Mouse (Mus musculus) G1E (cell line): ENCODE measurements around the gene Tbc1d23. TPM values are rescaled to one million over a fixed set of nuclear protein-coding genes. Genes with fewer than 3 reads are reported as not detected.
"Not testable (repeated sequence)": the region's sequence is repeated elsewhere in the genome, so short reads cannot be mapped to it uniquely, and the experiment has no call there.

Experiments used
- ATAC-seq: 2 replicates; pipeline ENCODE4 v1.8.0; 2016; ENCODE audit warnings: mild to moderate bottlenecking; ENCODE audit not compliant: insufficient number of reproducible peaks, poor library complexity, low FRiP score, severe bottlenecking; ENCODE audit errors: extremely low read depth
- DNase-seq: peaks from one replicate; pipeline ENCODE4 v3.0.0; 2012; ENCODE audit warnings: low spot score
- H3K27me3 ChIP-seq: 2 replicates; pipeline ENCODE4 v1.6.1; 2012; ENCODE audit warnings: mild to moderate bottlenecking, low read length, inconsistent platforms; ENCODE audit not compliant: insufficient read depth
- H3K36me3 ChIP-seq: replicated peaks from 2 replicates; pipeline ENCODE3; 2012; ENCODE audit warnings: mild to moderate bottlenecking, inconsistent platforms
- H3K4me1 ChIP-seq: 2 replicates; pipeline ENCODE4 v1.6.1; 2012; ENCODE audit warnings: low read depth, low read length, inconsistent platforms, mixed read lengths; ENCODE audit not compliant: insufficient read depth
- H3K4me3 ChIP-seq: 2 replicates; pipeline ENCODE4 v1.5.1; 2012; ENCODE audit warnings: low read depth, mild to moderate bottlenecking, inconsistent platforms, low read length, moderate library complexity, mixed read lengths
- H3K9me3 ChIP-seq: replicated peaks from 2 replicates; pipeline ENCODE4 v1.6.1; 2012; ENCODE audit warnings: inconsistent platforms
- CTCF ChIP-seq: IDR thresholded peaks from 2 replicates; pipeline ENCODE4 v1.5.1; 2012; ENCODE audit warnings: low read depth, low read length, inconsistent platforms, mixed read lengths
- GATA1 ChIP-seq: IDR thresholded peaks from 2 replicates; pipeline ENCODE4 v1.6.1; 2012; ENCODE audit warnings: borderline replicate concordance, low read length, inconsistent platforms, mixed read lengths
- GATA2 ChIP-seq: IDR thresholded peaks from 2 replicates; pipeline ENCODE4 v1.6.1; 2012; ENCODE audit warnings: low read depth, low read length, inconsistent platforms, borderline replicate concordance
- POLR2AphosphoS5 ChIP-seq: IDR thresholded peaks from 2 replicates; pipeline ENCODE4 v1.6.1; 2012; ENCODE audit warnings: low read depth, low read length, inconsistent platforms; ENCODE audit not compliant: insufficient replicate concordance
- TAL1 ChIP-seq: conservative IDR thresholded peaks from 2 replicates; pipeline ENCODE4 v1.6.1; 2012; ENCODE audit warnings: low read depth, low read length, inconsistent platforms, mixed read lengths
- polyA plus RNA-seq: library from polyadenylated mRNA; stranded (reverse); fragments of >175 nt; gene quantifications from 2 replicates; pipeline ENCODE4 v1.2.3, GENCODE M21; 2012
- total RNA-seq, 2 experiments: library from RNA; stranded (forward) in 1 of 2; stranded (reverse) in 1 of 2; fragments of 200-1000 nt in 1 of 2; fragments of >200 nt in 1 of 2; fragmentation: Nextera tagmentation in 1 of 2; gene quantifications; 2 replicates each; pipeline ENCODE4 v1.2.3; 2014 to 2017

Tbc1d23 gene
- total and polyA plus RNA-seq, 3 experiments: 0.68 to 60.5 (median 47.1) TPM

- H3K4me3 ChIP-seq: no peak overlapping the region
- TF ChIP-seq TAL1 (no peak), CTCF (no peak), GATA2 (no peak), GATA1 (no peak)
- H3K4me1 ChIP-seq: peaks cover 8% of the 10 kb centered on the region
- no peak for DNase-seq
- H3K27me3 ChIP-seq: peaks cover 13% of the 10 kb centered on the region
- no peaks in the 10 kb centered on the region for H3K36me3 ChIP-seq
- ATAC-seq: peak; percentile 57
- H3K9me3 ChIP-seq: no peaks in the 10 kb centered on the region
Observed at GRCm38 (mm10) chr16:57246596-57246995, 15.3 kb upstream of the Tbc1d23 start.

GRCm38 (mm10) chr16:57243858-57244248 lies 12.5 kb upstream of the Tbc1d23 start:
- H3K4me3 ChIP-seq: no peak overlapping the region
- peaks cover 12% of the 10 kb centered on the region for H3K27me3 ChIP-seq
- ATAC-seq: no peak

GRCm38 (mm10) chr16:57243205-57243857 lies 12.0 kb upstream of the Tbc1d23 start:
- no peak overlapping the region for H3K4me3 ChIP-seq

More at GRCm38 (mm10) chr16:57243858-57244248, 12.5 kb upstream of the Tbc1d23 start:
- peaks cover 8% of the 10 kb centered on the region for H3K4me1 ChIP-seq
- no peak for DNase-seq
- H3K36me3 ChIP-seq: no peaks in the 10 kb centered on the region
- no peak for TF ChIP-seq GATA2
- peak; percentile 42; the same call in 1 of the 2 replicates for TF ChIP-seq CTCF
- no peaks in the 10 kb centered on the region for H3K9me3 ChIP-seq

GRCm38 (mm10) chr16:57242857-57243204 lies 11.5 kb upstream of the Tbc1d23 start:
- Histone ChIP-seq H3K4me1 (peaks cover 8% of the 10 kb centered on the region), H3K27me3 (peaks cover 12% of the 10 kb centered on the region), H3K36me3 (no peaks in the 10 kb centered on the region), H3K4me3 (no peak overlapping the region), H3K9me3 (no peaks in the 10 kb centered on the region)
- ATAC-seq: no peak
- DNase-seq: no peak
- TF ChIP-seq CTCF (no peak), GATA1 (no peak), TAL1 (no peak), GATA2 (no peak), POLR2AphosphoS5 (no peak)

More at GRCm38 (mm10) chr16:57243205-57243857, 12.0 kb upstream of the Tbc1d23 start:
- no peak for TF ChIP-seq POLR2AphosphoS5
- TF ChIP-seq TAL1: no peak
- TF ChIP-seq GATA1: no peak
- no peak for TF ChIP-seq GATA2
- no peak for TF ChIP-seq CTCF
- no peak for DNase-seq
- ATAC-seq: no peak
- Histone ChIP-seq H3K27me3 (peaks cover 12% of the 10 kb centered on the region), H3K9me3 (no peaks in the 10 kb centered on the region), H3K4me1 (peaks cover 8% of the 10 kb centered on the region), H3K36me3 (no peaks in the 10 kb centered on the region)

- Histone ChIP-seq H3K27me3 (peaks cover 7% of the 10 kb centered on the region), H3K36me3 (no peaks in the 10 kb centered on the region), H3K4me1 (no peaks in the 10 kb centered on the region; the same call in 1 of the 2 replicates), H3K9me3 (no peaks in the 10 kb centered on the region), H3K4me3 (no peak overlapping the region)
- ATAC-seq (no peak), DNase-seq (no peak)
- TF ChIP-seq GATA2 (no peak), POLR2AphosphoS5 (no peak), CTCF (no peak), TAL1 (no peak), GATA1 (no peak)
Observed at GRCm38 (mm10) chr16:57235871-57236510, 4.7 kb upstream of the Tbc1d23 start.

GRCm38 (mm10) chr16:57231937-57232310 lies 620 bp upstream of the Tbc1d23 start:
- H3K4me1 ChIP-seq, H3K4me3 ChIP-seq, H3K27me3 ChIP-seq, ATAC-seq, DNase-seq, H3K9me3 ChIP-seq: not testable (repeated sequence)
- peaks cover 15% of the 10 kb centered on the region for H3K36me3 ChIP-seq

GRCm38 (mm10) chr16:57226444-57226843 lies 4.9 kb downstream of the Tbc1d23 start:
- no peak for DNase-seq
- no peak for TF ChIP-seq TAL1
- TF ChIP-seq POLR2AphosphoS5: no peak
- TF ChIP-seq CTCF: no peak
- TF ChIP-seq GATA1: no peak
- TF ChIP-seq GATA2: no peak

More at GRCm38 (mm10) chr16:57226444-57226843, 4.9 kb downstream of the Tbc1d23 start:
- Histone ChIP-seq H3K36me3 (peaks cover 31% of the 10 kb centered on the region), H3K27me3 (no peaks in the 10 kb centered on the region), H3K4me3 (no peak overlapping the region), H3K4me1 (peaks cover 3% of the 10 kb centered on the region), H3K9me3 (no peaks in the 10 kb centered on the region)
- ATAC-seq: no peak
